Mouse (Mus musculus) megakaryocyte, embryonic 14.5 days (primary cell): ENCODE data around the gene Thap11.

ENCODE experiments used
- FLI1 ChIP-seq: IDR thresholded peaks from 2 replicates; pipeline ENCODE4 v1.6.1; 2012; ENCODE audit warnings: low read length, inconsistent platforms, mixed read lengths
- GATA1 ChIP-seq: IDR thresholded peaks from 3 replicates; pipeline ENCODE4 v1.6.1; 2012; ENCODE audit warnings: mixed read lengths, low read length, inconsistent platforms, borderline replicate concordance

GRCm38 (mm10) chr8:105808480-105808879 is 46.5 kb upstream of the Thap11 start:
- TF ChIP-seq GATA1: no peak
- no peak for TF ChIP-seq FLI1
